Mouse (Mus musculus) CH12.LX (cell line): Measurements from ENCODE around the gene Lamtor4. TPM values are rescaled to one million over a fixed set of nuclear protein-coding genes. Genes with fewer than 3 reads are reported as not detected.

Experiments used
- DNase-seq: peaks from one replicate; pipeline ENCODE4 v3.0.0-alpha.2; 2013; ENCODE audit errors: extremely low read depth
- H3K27ac ChIP-seq: 2 replicates; pipeline ENCODE4 v1.5.1; 2012; ENCODE audit warnings: low read depth, mild to moderate bottlenecking, control low read depth, moderate library complexity; ENCODE audit not compliant: insufficient read depth
- H3K27me3 ChIP-seq: replicated peaks from 2 replicates; pipeline ENCODE3; 2012; ENCODE audit warnings: inconsistent platforms
- H3K36me3 ChIP-seq, 2 experiments: replicated peaks in 1 of 2; 2 replicates each; pipeline versions ENCODE3 to v1.6.1; 2012; ENCODE audit warnings: inconsistent platforms in 1 of 2, low read length in 1 of 2, mild to moderate bottlenecking in 1 of 2, mixed read lengths in 1 of 2, moderate library complexity in 1 of 2; ENCODE audit not compliant: control insufficient read depth in 1 of 2, insufficient read depth in 1 of 2
- H3K4me1 ChIP-seq, 2 experiments: 2 replicates each; pipeline ENCODE4 v1.6.1; 2012; ENCODE audit warnings: inconsistent platforms in 1 of 2, moderate library complexity in 1 of 2; ENCODE audit not compliant: insufficient read depth in 2 of 2, control insufficient read depth in 1 of 2
- H3K4me2 ChIP-seq: 2 replicates; pipeline ENCODE4 v1.6.1; 2012; ENCODE audit warnings: low read depth, mild to moderate bottlenecking, control low read depth; ENCODE audit not compliant: poor library complexity, insufficient read depth, severe bottlenecking
- H3K4me3 ChIP-seq, 3 experiments: fragments of 150-350 bp in 1 of 3; sonication (generic) in 1 of 3; replicated peaks in 1 of 3; 2 replicates each; pipeline versions ENCODE3 to v1.5.1; 2011 to 2012; ENCODE audit warnings: low read depth in 2 of 3, low read length in 2 of 3, mild to moderate bottlenecking in 2 of 3, moderate library complexity in 2 of 3, control low read depth in 1 of 3, improper control_type of control experiment in 1 of 3, inconsistent platforms in 1 of 3, mixed read lengths in 1 of 3; ENCODE audit not compliant: poor library complexity in 1 of 3
- H3K79me2 ChIP-seq: replicated peaks from 2 replicates; pipeline ENCODE4 v1.6.1; 2012; ENCODE audit warnings: mild to moderate bottlenecking, moderate library complexity; ENCODE audit not compliant: control insufficient read depth, poor library complexity, insufficient read depth, severe bottlenecking; ENCODE audit errors: extremely low read depth
- H3K9ac ChIP-seq: 2 replicates; pipeline ENCODE4 v1.6.1; 2012; ENCODE audit warnings: low read depth, mild to moderate bottlenecking, control low read depth, moderate library complexity; ENCODE audit not compliant: insufficient read depth
- H3K9me3 ChIP-seq: replicated peaks from 2 replicates; pipeline ENCODE3; 2012; ENCODE audit warnings: low read length, inconsistent platforms, mixed read lengths
- CTCF ChIP-seq, 2 experiments: IDR thresholded peaks in 1 of 2; conservative IDR thresholded peaks in 1 of 2; 2 replicates each; pipeline ENCODE4 v1.5.1; 2011 to 2012; ENCODE audit warnings: low read depth in 2 of 2, low read length in 2 of 2, improper control_type of control experiment in 1 of 2, inconsistent platforms in 1 of 2, mild to moderate bottlenecking in 1 of 2, moderate library complexity in 1 of 2
- ELF1 ChIP-seq: IDR thresholded peaks from 2 replicates; pipeline ENCODE4 v1.6.1; 2014; ENCODE audit warnings: low read depth, mild to moderate bottlenecking, inconsistent platforms, low read length, improper control_type of control experiment
- EP300 ChIP-seq: IDR thresholded peaks from 2 replicates; pipeline ENCODE4 v1.6.1; 2011; ENCODE audit warnings: low read length, improper control_type of control experiment
- ETS1 ChIP-seq: conservative IDR thresholded peaks from 2 replicates; pipeline ENCODE4 v1.6.1; 2012; ENCODE audit warnings: low read depth, mild to moderate bottlenecking, inconsistent platforms, low read length, improper control_type of control experiment, moderate library complexity
- GABPA ChIP-seq: IDR thresholded peaks from 2 replicates; pipeline ENCODE4 v1.6.1; 2012; ENCODE audit warnings: low read depth, low read length, improper control_type of control experiment, inconsistent platforms; ENCODE audit not compliant: insufficient replicate concordance
- HCFC1 ChIP-seq: IDR thresholded peaks from 2 replicates; pipeline ENCODE4 v1.6.1; 2012; ENCODE audit warnings: low read depth, mild to moderate bottlenecking, inconsistent platforms, low read length, improper control_type of control experiment
- IRF4 ChIP-seq: IDR thresholded peaks from 2 replicates; pipeline ENCODE4 v1.6.1; 2014; ENCODE audit warnings: low read depth, mild to moderate bottlenecking, inconsistent platforms, low read length, improper control_type of control experiment
- JUN ChIP-seq: IDR thresholded peaks from 2 replicates; pipeline ENCODE4 v1.6.1; 2011; ENCODE audit warnings: low read depth, mild to moderate bottlenecking, low read length, improper control_type of control experiment, moderate library complexity; ENCODE audit not compliant: insufficient read depth
- JUND ChIP-seq: conservative IDR thresholded peaks from 2 replicates; pipeline ENCODE4 v1.6.1; 2011; ENCODE audit warnings: low read depth, low read length, improper control_type of control experiment
- MAX ChIP-seq: IDR thresholded peaks from 2 replicates; pipeline ENCODE4 v1.6.1; 2011; ENCODE audit warnings: low read length, improper control_type of control experiment
- MEF2A ChIP-seq: IDR thresholded peaks from 2 replicates; pipeline ENCODE4 v1.6.1; 2014; ENCODE audit warnings: low read depth, mild to moderate bottlenecking, inconsistent platforms, low read length, improper control_type of control experiment, borderline replicate concordance
- NELFE ChIP-seq: IDR thresholded peaks from 2 replicates; pipeline ENCODE4 v1.6.1; 2011; ENCODE audit warnings: low read depth, low read length, improper control_type of control experiment
- NRF1 ChIP-seq: IDR thresholded peaks from 2 replicates; pipeline ENCODE4 v1.6.1; 2014; ENCODE audit warnings: low read depth, mild to moderate bottlenecking, inconsistent platforms, low read length, improper control_type of control experiment, moderate library complexity
- PAX5 ChIP-seq: IDR thresholded peaks from 2 replicates; pipeline ENCODE4 v1.6.1; 2012; ENCODE audit warnings: low read length, inconsistent platforms, mixed read lengths
- SIN3A ChIP-seq: IDR thresholded peaks from 2 replicates; pipeline ENCODE4 v1.6.1; 2012; ENCODE audit warnings: low read length, improper control_type of control experiment, inconsistent platforms
- TBP ChIP-seq: conservative IDR thresholded peaks from 2 replicates; pipeline ENCODE4 v1.6.1; 2011; ENCODE audit warnings: low read depth, low read length, improper control_type of control experiment
- USF1 ChIP-seq: IDR thresholded peaks from 2 replicates; pipeline ENCODE4 v1.6.1; 2014; ENCODE audit warnings: low read depth, mild to moderate bottlenecking, inconsistent platforms, low read length, improper control_type of control experiment
- dilution Hi-C: fragments of 300-500 bp; cut with MboI; formaldehyde crosslinking; loops from 2 replicates; pipeline ENCODE4 v1.14.3; 2020; ENCODE audit warnings: low sequenced_read_pairs; ENCODE audit not compliant: extremely low pct_unique_long_range_greater_than_20kb, extremely low pct_ligation_motif_present
- in situ Hi-C: fragments of 300-500 bp; cut with MboI; formaldehyde crosslinking; loops from 3 replicates; pipeline ENCODE4 v1.14.3; 2019; ENCODE audit warnings: low sequenced_read_pairs, low pct_ligation_motif_present, low pct_unique_long_range_greater_than_20kb, mixed read lengths
- polyA plus RNA-seq: library from polyadenylated mRNA; unstranded; fragments of >175 nt; gene quantifications from 2 replicates; pipeline ENCODE4 v1.2.1, GENCODE M21; 2012; ENCODE audit warnings: low read depth; ENCODE audit not compliant: insufficient read length
- total RNA-seq, 2 experiments: library from RNA; depleted of rRNA; stranded (reverse); fragments of 300-350 nt in 1 of 2; fragments of >200 nt in 1 of 2; gene quantifications; 2 replicates each; pipeline ENCODE4 v1.2.3; 2012 to 2014

Lamtor4 gene
- total and polyA plus RNA-seq, 3 experiments, result 24.5 to 44.0 (median 40.1) TPM

GRCm38 (mm10) chr5:138258078-138258477, 2.8 kb downstream of the Lamtor4 start:
- no peak overlapping the region for H3K4me3 ChIP-seq
- H3K36me3 ChIP-seq, result peaks cover 42 to 57% of the 10 kb centered on the region in 2 experiments
- no peak overlapping the region for H3K4me2 ChIP-seq
- H3K4me1 ChIP-seq, result peaks cover 15 to 62% of the 10 kb centered on the region in 2 experiments
- TF ChIP-seq MEF2A (no peak), JUND (no peak)
- peaks cover under 1% of the 10 kb centered on the region for H3K9me3 ChIP-seq
- no peak for DNase-seq
- H3K27ac ChIP-seq, result no peak overlapping the region
- in situ Hi-C loops, result no loop called here
- H3K9ac ChIP-seq, result no peak overlapping the region
- dilution Hi-C loops, result no loop called here
- H3K79me2 ChIP-seq, result 0 out of 2 replicates have a peak, but pooled peaks cover 3% of the 10 kb centered on the region
- H3K27me3 ChIP-seq, result no peaks in the 10 kb centered on the region

GRCm38 (mm10) chr5:138258542-138258941, 3.3 kb downstream of the Lamtor4 start:
- 0 out of 2 replicates have a peak, but pooled peaks cover 6% of the 10 kb centered on the region for H3K79me2 ChIP-seq
- H3K9me3 ChIP-seq, result no peaks in the 10 kb centered on the region
- in situ Hi-C loops, result no loop called here
- no peak for DNase-seq
- H3K4me1 ChIP-seq, result peaks cover 15 to 63% of the 10 kb centered on the region in 2 experiments
- no peak overlapping the region for H3K27ac ChIP-seq
- dilution Hi-C loops, result no loop called here
- H3K4me3 ChIP-seq, result no peak overlapping the region
- no peak overlapping the region for H3K4me2 ChIP-seq
- no peaks in the 10 kb centered on the region for H3K27me3 ChIP-seq
- peaks cover 42 to 57% of the 10 kb centered on the region in 2 experiments for H3K36me3 ChIP-seq
- H3K9ac ChIP-seq, result no peak overlapping the region
- TF ChIP-seq IRF4 (no peak), ETS1 (no peak), MEF2A (no peak), ELF1 (no peak), USF1 (no peak)

GRCm38 (mm10) chr5:138258993-138259392, 3.7 kb downstream of the Lamtor4 start:
- Histone ChIP-seq H3K36me3 (peaks cover 42 to 57% of the 10 kb centered on the region in 2 experiments), H3K4me1 (peaks cover 15 to 63% of the 10 kb centered on the region in 2 experiments), H3K27me3 (no peaks in the 10 kb centered on the region), H3K4me3 (no peak overlapping the region), H3K79me2 (0 out of 2 replicates have a peak, but pooled peaks cover 6% of the 10 kb centered on the region), H3K4me2 (no peak overlapping the region), H3K9me3 (no peaks in the 10 kb centered on the region), H3K27ac (no peak overlapping the region), H3K9ac (no peak overlapping the region)
- TF ChIP-seq PAX5 (no peak), HCFC1 (no peak), CTCF (conservative IDR thresholded peaks at IDR 0.05 in 1 of 2, IDR thresholded peaks at IDR 0.05 in 1 of 2; ENCODE audit: low read depth in 2 of 2, low read length in 2 of 2) (no peak), NRF1 (no peak), NELFE (no peak), SIN3A (no peak), JUND (no peak), JUN (no peak), EP300 (no peak), GABPA (no peak), MAX (no peak), TBP (no peak)
- no peak for DNase-seq
- in situ Hi-C loops, result no loop called here
- dilution Hi-C loops, result no loop called here
